Mouse (Mus musculus) cerebellum, postnatal 25 days (tissue): ENCODE measurements at regions not wholly inside any gene's neighbourhood (a gene's known extent, or its start where the extent isn't known, plus 50 kb on each side); places are given as distances from the start of the nearest gene placed in this dataset.

Experiments used
- DNase-seq, 2 experiments: peaks; one replicate each; pipeline ENCODE4 v3.0.0; 2021; ENCODE audit warnings: mixed read lengths in 2 of 2

DNA sequence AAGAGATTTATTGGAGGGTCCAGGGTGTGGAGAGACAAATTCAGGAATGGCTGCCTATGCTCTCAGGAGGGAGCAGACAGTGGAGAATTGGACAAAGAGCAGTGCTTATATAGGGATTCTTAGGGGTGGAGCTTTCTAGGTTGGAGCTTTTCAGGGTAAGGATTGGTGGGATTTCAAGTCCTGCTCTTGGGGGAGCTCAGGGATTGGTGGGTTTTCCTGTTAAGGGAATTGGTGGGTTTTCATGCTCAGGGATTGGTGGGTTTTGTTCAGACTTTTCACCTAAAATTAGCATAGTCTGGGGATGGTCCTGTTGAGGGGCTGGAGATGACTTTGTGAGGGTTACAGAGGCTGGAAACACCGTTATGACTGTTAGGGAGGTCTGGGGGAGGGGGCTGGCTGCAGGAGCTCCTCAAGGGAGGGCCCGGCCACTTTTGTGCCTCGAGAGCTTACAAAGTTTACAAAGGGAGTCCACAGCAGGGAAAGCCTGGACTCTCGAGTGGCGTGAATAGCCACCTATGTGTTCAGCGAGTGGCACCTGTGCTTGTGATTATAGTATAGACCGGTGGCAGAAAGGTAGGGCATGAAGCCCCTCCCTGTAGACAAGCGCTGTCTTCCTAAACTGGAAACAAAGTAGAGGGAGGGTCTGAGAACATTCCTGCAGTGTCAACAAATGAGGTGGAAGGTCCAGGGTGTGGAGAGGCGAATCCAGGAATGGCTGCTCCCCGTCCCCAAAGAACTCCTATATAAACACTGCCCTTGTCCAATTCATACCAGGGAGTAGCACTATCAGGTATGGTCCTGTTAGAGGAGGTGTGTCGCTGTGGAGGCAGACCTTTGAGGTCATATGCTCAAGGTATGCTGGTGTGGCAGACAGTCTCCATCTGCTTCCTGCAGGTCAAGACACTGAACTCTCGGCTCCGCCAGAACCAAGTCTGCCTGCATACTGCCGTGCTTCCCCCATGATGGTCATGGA, 278.1 kb upstream of the Zfp64 start:
- DNase-seq: no peak

DNA sequence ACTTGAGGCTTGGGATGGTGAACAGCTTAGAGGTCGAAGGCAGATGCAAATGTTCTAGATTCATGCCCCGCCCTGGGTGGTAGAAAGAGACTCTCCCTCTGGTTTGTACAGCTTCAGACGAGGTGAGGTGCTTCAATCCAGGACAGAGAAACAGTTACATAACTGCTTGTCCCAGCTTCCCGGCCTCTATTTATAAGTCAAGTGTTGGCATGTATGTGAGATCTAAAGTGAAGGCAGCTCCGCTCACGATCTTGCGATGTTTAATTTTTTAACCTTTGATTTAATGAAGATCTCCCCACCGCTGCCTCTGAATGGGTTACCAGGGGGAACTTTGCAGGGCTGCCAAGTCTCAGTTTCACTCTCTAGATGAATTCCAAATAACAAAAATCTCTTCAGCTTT, 266.9 kb upstream of the Zfp64 start:
- DNase-seq: no peak

DNA sequence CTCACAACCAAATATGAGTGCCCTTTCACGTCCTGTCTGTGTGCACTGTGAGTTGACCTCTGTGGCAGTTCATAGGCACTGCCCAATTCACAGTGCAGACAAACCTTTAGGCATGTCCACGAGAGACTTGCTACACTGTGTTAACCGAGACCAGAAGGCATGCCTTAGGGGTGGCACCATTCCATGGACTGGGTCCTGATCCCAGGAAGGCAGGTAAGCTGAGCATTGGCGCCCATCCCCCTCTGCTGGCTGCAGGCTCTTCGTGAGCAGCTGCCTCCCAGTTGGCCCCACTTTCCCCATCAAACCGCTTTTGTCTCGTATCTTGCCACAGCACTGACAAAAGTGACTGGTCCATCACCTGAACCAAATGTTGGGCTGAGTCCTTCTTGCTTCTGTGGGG, 265.8 kb upstream of the Zfp64 start:
- peak in 1 of 2 experiments; percentile 16 for DNase-seq

DNA sequence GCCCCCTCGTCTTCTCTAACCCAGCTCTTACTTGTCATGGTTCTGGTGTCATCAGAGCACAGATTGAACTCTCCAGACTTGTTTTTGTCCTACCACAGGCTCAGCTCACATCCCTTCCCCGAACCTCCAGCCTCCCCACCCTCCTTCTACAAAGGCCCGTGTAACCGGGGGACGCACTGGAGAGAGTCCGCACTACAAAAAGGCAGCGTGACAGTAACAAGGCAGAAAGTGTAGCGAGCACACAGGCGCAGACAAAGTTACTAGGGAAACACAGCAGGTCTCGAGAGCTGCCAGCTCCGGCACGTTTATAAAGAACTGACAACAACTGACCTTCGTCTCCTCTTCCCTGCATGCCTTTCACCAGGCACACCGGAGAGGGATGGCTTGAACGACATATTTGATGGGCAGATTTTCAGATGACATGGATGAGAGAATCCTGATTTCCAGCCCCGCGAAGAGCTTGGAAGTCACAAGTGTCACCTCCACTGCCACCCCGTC, 260.2 kb upstream of the Zfp64 start:
- no peak for DNase-seq

DNA sequence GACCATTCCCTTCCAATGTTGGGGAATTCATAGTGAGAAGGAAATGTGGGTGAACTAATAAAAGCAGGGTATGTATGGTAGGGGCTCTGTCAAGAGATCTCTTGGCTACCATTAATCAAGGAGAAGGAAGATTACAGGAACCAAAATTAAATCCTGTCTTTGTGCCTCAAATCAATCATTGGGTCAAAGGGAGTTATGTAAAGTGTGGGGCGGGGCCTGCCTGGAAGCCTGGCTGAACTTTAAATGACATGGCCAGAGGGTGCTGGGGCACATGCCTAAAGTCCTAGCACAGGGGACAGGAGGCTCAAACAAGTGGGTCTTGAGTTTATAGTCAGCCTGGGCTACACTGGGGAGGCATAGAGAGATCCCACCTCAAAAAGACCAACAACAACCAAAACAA, 259.0 kb upstream of the Zfp64 start:
- no peak for DNase-seq

DNA sequence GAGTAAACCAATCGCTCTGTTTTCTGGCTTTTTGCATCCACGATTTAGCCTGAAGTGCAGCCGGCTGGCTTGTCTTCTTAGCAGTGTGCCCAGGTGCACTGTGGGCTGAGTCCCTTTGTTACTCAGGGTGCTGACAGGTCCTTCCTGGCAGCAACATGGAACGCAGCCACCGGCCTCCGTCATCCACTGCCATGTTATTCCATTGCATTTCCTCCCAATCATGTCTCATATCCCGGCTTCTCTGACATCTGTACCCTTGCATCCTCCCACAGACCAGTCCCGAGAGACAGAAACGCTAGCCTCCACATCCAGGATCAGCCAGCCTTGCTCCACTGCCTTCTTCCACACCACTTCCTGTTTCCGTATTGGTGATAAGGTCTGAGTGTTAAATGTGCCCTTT, 257.9 kb upstream of the Zfp64 start:
- DNase-seq: no peak

DNA sequence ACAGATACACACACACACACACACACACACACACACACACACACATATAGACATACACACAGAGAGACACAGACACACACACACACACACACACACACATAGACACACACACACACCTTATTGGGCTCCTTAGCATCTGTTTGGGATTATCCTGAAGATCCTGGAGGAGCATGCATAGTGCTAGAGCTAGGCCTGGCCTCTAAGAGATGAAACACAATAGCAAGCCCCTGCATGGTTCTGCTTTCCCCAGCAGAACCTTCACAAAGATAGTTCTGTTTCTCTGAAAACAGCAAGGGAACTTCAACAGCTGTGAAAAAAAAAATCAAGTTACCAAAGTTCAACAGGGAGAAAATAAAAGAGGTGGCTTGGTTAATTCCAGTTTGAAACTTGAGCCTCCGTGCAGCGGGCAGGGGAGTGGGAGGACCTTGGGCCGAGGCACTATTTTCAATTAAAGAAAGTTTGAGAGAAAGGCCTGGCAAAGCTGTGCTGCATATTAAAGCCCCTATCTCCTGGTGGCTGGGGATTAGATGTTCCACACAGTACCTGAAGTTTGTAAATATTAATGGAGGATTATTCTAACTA, 257.4 kb upstream of the Zfp64 start:
- no peak for DNase-seq

DNA sequence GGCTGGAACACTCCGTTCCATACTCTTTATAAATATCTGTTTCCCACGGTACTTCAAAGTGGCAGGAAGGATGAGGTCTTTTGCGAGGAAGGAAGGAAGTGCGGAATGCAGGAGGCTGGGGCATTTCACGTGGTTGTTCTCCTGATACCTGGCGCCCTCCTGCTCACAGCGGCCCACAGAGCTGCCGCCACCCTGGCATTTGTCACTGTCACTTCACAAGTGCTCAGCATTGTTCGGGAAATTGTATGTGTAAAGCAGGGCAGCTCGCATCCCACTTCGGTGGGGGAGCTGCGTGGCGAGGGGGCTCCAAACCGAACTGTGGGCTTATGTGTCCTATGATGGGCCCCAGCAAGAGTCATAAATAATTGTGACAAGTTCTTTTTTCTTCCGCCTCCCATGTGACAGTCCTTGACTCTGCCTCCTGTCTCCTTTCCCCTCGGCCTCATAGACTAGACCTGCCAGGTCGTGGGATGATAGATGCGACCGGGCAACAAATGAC, 248.9 kb upstream of the Zfp64 start:
- no peak for DNase-seq

DNA sequence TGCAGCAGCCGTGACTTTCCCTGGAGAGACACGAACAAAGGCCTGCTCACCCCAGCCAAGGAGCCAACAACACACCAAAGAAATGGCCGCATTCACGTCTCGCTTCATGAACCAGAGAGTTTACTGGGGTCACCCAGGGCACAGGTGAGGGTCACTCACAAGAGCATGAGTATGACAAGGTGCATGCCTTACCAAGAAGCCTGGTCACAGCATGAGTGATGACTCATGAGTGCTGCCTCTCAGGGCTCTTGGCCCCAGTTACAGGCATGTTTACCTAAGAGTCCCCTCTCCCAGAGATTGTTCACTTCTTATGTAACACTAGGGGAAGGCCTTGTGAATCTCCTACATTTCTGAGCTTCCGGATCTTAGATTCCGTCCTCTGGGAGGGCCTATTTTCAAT, 236.6 kb upstream of the Zfp64 start:
- no peak for DNase-seq

DNA sequence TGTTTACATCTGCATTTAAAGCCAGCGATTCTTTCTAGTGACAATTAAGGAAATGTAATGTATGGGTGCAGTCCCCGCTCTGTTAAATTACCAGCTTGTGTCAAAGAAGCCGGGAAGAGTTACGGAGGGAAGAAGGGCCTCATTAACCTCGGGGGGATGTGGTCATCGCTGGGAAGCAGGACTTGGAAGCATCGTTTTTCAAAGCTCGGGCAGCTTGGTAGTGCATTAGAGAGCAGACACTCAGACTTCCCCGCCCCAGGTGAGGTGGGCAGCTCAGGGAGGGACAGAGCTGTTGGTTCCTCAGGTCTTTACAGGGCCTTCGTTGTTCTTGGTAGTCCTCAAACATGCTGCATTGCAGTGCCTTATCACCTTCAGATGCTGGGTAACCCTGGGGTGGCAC, 236.1 kb upstream of the Zfp64 start:
- no peak for DNase-seq

DNA sequence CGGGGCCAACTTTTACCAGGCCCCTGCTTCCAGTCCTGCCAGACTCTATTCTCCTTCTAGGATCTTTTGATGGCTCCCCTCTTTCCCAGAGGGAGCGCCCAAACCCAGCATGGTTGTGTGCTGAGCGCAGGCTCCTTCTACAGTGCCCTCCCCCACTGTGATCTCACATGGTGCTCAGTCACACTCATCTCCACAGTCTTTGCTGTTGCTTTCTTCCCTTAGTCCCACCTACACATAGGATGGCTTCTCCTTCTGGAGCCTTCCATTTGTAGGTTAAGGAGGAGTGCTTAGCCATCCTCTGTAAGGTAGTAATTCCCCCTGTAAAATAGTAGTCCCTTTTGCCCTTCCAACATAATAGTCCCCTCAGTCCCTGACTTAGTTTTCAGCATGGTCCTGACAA, 222.2 kb upstream of the Zfp64 start:
- DNase-seq: no peak

DNA sequence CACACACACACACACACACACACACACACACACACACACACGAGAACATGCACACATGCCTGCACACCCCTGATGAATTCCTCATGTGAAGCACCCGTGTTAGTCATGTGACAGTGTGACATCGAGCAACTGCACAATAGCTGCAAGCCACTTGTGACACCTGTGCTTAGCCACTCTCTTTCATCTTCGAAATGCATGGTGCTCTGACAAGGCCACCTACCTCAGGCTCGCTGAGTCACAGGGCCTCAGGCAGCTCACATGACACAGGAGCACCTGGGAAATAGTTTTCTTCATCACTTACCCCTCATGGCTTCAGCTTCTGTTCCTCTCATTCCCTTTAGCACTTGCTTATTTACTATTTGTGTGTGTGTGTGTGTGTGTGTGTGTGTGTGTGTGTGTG, 213.4 kb upstream of the Zfp64 start:
- DNase-seq: no peak

DNA sequence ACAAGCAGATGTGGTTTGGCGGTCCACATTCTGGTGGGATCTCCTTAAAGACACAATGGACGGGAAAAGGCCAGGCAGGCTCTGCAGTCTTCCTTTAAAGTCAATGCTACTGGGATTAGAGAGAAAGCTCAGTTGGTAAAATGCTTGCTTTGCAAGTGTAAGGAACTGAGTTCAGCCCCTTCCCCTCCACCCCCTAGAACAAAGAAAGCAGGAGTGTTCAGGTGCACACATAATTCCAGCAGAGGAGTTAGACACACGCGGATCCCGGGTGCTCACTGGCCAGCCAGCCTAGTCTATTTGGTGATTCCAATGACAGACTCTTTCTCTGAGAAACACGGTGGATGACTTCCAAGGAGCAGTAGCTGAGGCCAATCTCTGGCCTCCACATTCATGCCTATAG, 213.0 kb upstream of the Zfp64 start:
- no peak for DNase-seq

DNA sequence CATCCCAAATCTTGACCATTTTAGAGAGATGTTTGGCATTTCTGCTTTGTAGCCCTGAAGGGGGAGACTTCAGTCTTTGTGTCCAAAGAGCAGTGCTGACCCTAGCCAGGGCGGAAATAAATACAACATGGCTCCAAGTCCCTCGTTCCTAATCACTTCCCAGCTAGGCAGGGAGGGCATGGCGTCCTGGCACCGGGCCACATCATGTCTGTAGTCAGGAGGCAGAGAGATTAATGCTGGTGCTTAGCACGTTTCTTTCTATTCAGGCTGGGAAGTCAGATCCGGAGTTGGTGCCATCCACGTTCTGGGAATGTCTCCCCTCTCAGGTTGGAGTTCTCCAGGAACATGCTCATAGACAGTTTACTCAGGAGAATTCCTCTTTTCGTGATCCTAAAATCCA, 206.3 kb upstream of the Zfp64 start:
- peak in 1 of 2 experiments; percentile 8 for DNase-seq

DNA sequence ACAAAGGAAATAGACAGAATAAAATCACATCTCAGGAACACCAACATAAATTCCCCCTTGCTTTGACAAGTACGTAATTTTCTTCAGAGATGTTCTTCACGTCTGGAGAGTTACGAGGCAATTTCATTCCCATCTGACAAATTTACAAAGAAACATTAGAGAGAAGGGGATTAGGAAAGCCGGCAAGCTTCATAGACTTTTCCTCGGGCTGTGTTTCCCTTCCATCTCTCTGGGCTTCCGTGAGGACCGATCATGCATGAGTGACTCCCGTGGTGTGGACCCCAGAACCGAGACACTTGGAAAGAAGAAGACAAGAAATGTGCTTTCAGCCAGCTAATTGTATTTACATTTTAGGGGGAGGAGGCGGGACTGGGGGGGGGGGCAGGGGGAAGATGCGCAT, 203.4 kb upstream of the Zfp64 start:
- no peak for DNase-seq

DNA sequence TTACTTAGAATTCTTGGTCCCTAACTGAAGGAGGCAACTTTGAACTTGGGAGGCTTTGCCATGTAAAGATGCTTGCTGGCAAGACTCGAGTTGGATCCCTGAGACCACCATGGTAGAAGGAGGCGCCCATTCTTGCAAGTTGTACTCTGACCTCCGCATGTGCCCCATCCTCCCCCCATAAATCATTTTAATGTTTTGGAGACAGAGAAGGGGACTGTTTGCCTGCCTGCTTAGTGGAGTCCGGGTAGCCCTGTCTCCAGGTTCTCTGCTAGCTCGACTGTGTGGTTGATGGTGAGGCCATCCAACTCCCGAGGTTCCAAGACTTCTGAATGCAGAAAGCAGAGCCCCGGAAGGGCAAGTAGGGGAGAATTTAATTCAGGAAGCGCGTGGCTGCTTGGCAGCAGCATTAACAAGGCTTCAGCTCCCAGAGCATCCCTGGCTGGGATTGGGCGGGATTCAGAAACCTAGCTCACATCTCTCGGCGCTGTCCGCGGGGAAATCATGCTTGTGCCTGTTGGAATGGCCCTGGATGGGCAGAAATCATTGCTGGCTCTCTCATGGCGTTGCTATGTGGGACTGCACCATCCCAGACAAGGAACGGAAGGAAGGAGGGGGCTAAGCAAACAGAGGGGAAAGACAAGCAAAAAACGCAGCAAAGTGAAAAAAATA, 202.8 kb upstream of the Zfp64 start:
- DNase-seq: no peak

DNA sequence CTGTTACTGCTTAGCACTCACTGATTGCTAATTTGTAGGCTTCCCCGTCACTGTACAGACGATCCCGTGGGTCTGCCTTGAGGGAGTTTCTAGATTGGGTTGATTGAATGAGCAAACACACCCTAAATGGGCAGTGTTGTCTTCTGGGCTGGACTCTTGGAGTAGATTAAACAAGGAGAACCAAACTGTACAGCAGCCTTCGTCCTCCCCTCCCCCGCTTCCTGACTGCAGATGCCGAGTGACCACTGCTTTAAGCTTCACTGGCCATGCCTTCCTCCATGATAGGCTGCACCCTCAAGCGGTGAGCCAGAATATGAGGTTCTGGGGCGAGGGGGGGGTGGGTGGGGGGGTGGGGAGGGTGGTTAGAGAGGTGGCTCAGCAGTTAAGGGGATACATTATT, 201.5 kb upstream of the Zfp64 start:
- DNase-seq: no peak

DNA sequence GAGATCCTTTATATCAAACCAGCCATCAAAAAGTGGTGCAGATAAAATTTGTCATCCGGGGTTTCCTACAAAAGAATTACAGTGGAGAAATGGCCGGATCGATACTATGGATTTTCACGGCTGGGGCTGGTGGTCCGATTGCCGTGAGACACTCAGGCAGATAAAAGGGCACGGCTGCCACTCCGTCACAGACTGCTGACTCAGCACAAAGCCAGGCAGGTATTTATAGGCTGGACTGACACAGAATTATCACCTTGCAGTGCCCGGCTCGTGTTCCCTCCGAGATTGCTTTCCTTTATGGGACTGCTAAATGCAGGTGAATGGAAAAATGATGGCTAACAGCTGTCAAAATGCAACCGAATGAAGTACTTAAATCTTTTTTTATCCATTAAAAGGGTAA, 199.5 kb upstream of the Zfp64 start:
- DNase-seq: no peak

DNA sequence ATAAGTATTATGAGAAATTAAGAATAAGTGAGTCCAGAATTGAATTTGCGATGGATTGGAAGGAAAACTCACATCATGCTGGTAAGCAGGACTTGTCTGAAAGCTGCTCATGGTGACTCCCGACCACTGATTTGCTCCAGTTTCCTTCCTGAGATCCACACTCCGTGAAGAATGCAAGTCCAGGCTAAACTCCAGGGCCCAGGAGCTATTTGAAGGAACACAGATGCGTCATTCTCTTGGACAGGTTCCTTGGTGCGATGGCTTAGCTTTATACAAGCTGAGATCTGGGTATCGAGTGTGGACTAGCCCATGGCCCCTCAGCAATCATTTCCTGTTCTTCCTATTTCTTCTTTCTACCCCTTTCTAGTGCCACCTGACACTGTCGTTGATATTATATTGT, 192.3 kb upstream of the Zfp64 start:
- DNase-seq: no peak

DNA sequence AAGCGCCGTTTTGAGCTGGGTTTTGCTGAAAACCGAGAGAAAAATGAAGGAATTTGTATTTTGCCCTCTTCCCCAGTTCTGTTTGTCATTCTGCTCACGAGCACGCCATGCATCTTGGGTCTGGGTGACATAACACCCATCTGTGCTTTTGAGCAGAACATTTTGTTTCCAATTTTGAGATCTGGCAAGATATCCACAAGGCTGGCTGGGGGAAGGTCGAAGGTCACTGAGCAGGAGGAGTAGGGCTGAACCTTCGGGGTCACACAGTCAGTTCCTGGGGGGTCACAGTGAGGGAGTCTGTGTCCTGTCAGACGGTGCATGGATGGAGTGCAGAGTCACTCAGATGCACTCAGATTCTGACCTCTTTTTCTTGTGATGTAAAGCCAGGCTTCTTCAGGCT, 186.8 kb upstream of the Zfp64 start:
- no peak for DNase-seq

DNA sequence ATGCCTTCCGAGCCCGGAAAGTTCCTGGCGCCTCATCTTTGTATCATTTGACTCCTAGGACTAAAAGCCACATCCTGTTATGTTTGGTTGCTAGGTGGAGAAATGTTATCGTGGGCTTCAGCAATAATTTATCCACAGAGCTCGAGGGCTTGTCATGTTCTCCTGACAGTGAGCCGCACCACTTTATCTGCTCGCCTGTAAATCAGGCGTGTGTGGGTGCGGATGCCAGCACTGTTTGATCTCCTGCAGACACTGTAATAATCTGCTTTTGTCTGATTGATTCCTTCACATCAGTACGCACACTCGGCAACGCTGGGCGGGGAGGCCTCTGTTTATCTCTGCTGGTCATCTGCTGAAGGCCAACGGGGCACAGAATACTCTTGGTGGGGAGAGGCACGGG, 178.5 kb upstream of the Zfp64 start:
- DNase-seq: no peak

DNA sequence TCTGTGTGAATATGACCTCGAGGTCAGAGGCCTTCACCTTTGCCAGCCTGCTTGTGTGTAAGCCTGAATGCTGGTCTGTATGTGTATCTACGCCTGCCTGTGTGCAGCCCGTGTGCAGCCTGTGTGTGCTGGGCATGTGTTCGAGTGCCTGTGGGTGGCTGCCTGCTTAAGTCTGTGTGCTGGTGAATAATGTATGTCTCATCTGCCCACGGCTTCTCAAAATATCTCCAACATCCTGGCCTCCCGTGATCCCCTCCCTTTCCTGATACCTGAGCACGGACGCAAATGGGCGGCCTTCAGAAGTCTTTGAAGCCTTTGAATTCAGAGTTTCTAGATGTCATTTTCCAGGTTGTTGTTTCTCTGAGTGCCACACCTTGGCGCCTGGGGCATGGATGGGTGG, 170.1 kb upstream of the Zfp64 start:
- no peak for DNase-seq

DNA sequence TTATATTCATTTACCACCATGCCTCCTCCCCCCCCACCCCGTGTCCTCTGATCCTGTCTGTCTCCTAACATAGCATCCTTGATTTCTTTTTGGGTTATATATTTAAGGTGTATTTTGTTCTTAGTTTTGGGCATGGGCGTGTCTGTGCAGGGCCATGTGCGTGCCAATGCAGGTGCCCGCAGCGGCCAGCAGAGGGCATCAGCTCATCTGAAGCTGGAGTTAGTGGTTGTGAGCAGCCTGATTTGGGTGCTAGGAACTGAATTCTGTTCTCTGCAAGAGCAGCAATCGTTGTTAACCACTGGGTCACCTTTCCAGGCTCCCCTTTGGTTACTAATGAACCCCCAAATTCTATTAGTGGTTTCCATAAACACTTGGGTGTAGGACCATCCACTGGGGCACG, 167.5 kb upstream of the Zfp64 start:
- DNase-seq: no peak

DNA sequence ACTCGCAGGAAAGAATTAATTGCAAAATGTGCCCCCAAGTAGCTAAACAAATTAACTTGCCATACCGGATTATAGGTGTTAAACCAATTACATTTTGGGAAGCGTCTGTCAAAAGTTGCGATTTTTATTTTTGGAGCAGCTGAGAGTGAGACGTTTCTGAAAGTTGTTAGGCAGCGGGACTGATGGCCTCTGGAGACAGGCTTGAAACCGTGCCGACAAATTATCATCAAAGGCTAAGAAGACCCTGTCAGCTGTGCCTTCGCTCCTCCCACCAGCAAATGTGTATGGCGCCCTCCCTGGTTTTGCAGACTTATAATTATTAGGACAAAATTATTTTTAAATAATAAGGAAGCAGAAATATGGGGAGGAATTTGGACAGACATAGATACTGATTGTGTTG, 161.5 kb upstream of the Zfp64 start:
- no peak for DNase-seq
